Mouse (Mus musculus) liver, postnatal 0 days (tissue): ENCODE measurements around the gene Spef2. TPM values are rescaled to one million over a fixed set of nuclear protein-coding genes. Genes with fewer than 3 reads are reported as not detected.

Experiments used
- ATAC-seq: fragments of 200-750 bp; cut with Nextera tagmentation; 2 replicates; pipeline ENCODE4 v1.8.0; 2017; ENCODE audit warnings: mild to moderate bottlenecking, moderate library complexity
- DNase-seq: peaks from one replicate; pipeline ENCODE4 v3.0.0-alpha.2; 2016
- H3K27ac ChIP-seq: fragments of 300-500 bp; sonication (generic); 2 replicates; pipeline ENCODE4 v1.5.1; 2014; ENCODE audit warnings: antibody characterized with exemption, moderate library complexity, mild to moderate bottlenecking, low read depth
- H3K27me3 ChIP-seq: fragments of 300-500 bp; sonication (generic); 2 replicates; pipeline ENCODE4 v1.6.1; 2014; ENCODE audit warnings: low read length, control low read depth, mixed read lengths; ENCODE audit not compliant: insufficient read depth
- H3K36me3 ChIP-seq: fragments of 300-500 bp; sonication (generic); replicated peaks from 2 replicates; pipeline ENCODE4 v1.6.1; 2014; ENCODE audit warnings: mild to moderate bottlenecking, control low read depth, low read length, moderate library complexity, mixed read lengths; ENCODE audit not compliant: insufficient read depth
- H3K4me1 ChIP-seq: fragments of 300-500 bp; sonication (generic); 2 replicates; pipeline ENCODE4 v1.6.1; 2014; ENCODE audit warnings: antibody characterized with exemption, mild to moderate bottlenecking, control low read depth; ENCODE audit not compliant: insufficient read depth
- H3K4me2 ChIP-seq: fragments of 300-500 bp; sonication (generic); 2 replicates; pipeline ENCODE4 v1.6.1; 2014; ENCODE audit warnings: low read depth, mild to moderate bottlenecking, low read length, moderate library complexity, mixed read lengths
- H3K4me3 ChIP-seq: fragments of 300-500 bp; sonication (generic); 2 replicates; pipeline ENCODE4 v1.5.1; 2014; ENCODE audit warnings: low read depth, low read length
- H3K9ac ChIP-seq: fragments of 300-500 bp; sonication (generic); replicated peaks from 2 replicates; pipeline ENCODE4 v1.6.1; 2014; ENCODE audit warnings: mild to moderate bottlenecking, moderate library complexity
- H3K9me3 ChIP-seq: fragments of 300-500 bp; sonication (generic); 2 replicates; pipeline ENCODE4 v1.6.1; 2016; ENCODE audit warnings: mild to moderate bottlenecking, control low read depth, low read length, mixed read lengths
- EP300 ChIP-seq: IDR thresholded peaks from 2 replicates; pipeline ENCODE4 v1.6.1; 2016; ENCODE audit warnings: antibody characterized with exemption, low read depth, mild to moderate bottlenecking
- WGBS: fragments of 180-500 bp; shearing (Covaris S2); extraction: QIAGEN DNeasy Blood & Tissue Kit; methylation state at CpG from one replicate; pipeline ENCODE4 v1.1.7; 2014; ENCODE audit not compliant: insufficient replicate concordance; 5-methylcytosine and 5-hydroxymethylcytosine counted together
- polyA plus RNA-seq: library from polyadenylated mRNA; unstranded; fragments of >200 nt; fragmentation: Nextera tagmentation; extraction: Ambion mirVana; gene quantifications from 2 replicates; pipeline ENCODE4 v1.2.1, GENCODE M21; 2015

Spef2 gene
- polyA plus RNA-seq, 1 experiment from 2014 or later, result 0.12 TPM

- Histone ChIP-seq H3K4me1 (no peaks in the 10 kb centered on the region), H3K27ac (no peak overlapping the region), H3K4me2 (no peak overlapping the region), H3K4me3 (peak overlapping the region; percentile 26), H3K36me3 (no peaks in the 10 kb centered on the region), H3K27me3 (no peaks in the 10 kb centered on the region), H3K9me3 (no peaks in the 10 kb centered on the region), H3K9ac (no peak overlapping the region)
- ATAC-seq (no peak), DNase-seq (no peak)
- no peak for TF ChIP-seq EP300
- WGBS, result 38% methylated on average over 3 of the region's 3 CpGs
Measured at GRCm38 (mm10) chr15:9529646-9530045, 219.0 kb downstream of the Spef2 start.

Other genes with a start within 250 kb of the Spef2 start
- gene Il7r, start 218.7 kb downstream of the Spef2 start, polyA plus RNA-seq, result 3.7 and 5.4 TPM in 2 replicates